Mouse (Mus musculus) testis, adult 10 weeks (tissue): ENCODE measurements around the gene Gm3739. TPM values are rescaled to one million over a fixed set of nuclear protein-coding genes. Genes with fewer than 3 reads are reported as not detected.

Experiments
- polyA plus RNA-seq: library from polyadenylated mRNA; stranded (reverse); fragments of 350-450 nt; fragmentation: Illumina TruSeq; extraction: RNeasy Lipid Tissue Mini Kit (QIAGEN cat#74804); gene quantifications from one replicate; pipeline ENCODE4 v1.2.3, GENCODE M21; 2014; ENCODE audit warnings: low read depth, low replicate concordance

Gene Gm3739
- polyA plus RNA-seq: 2.8 TPM

GRCm38 (mm10) chr14:7314661-7315060 is at the start of gene Gm3739:
Gene Gm3739 (minus strand): TSS chr14:7315049.

GRCm38 (mm10) chr14:7332295-7332694 is 17.4 kb upstream of the Gm3739 start, which contains the start of gene Gm5797:
Gene Gm5797 (minus strand): TSS chr14:7332395.

GRCm38 (mm10) chr14:7264614-7265013 is 50.2 kb downstream of the Gm3739 start, which contains the start of gene Gm3727:
Gene Gm3727 (minus strand): TSS chr14:7264714.

Other genes with a start within 250 kb of the Gm3739 start
- gene Gm3696, start 214.4 kb downstream of the Gm3739 start, polyA plus RNA-seq: 6.2 TPM
- 4.1 TPM for gene Gm6676, start 189.6 kb downstream of the Gm3739 start, polyA plus RNA-seq
- gene Gm3512, start 140.5 kb downstream of the Gm3739 start, polyA plus RNA-seq: 4.8 TPM
- gene Gm16434, start 120.5 kb downstream of the Gm3739 start, polyA plus RNA-seq: 4.1 TPM
- not detected for gene Gm3727, start 50.3 kb downstream of the Gm3739 start, polyA plus RNA-seq
- gene Gm5797, start 17.3 kb upstream of the Gm3739 start, polyA plus RNA-seq: 69.6 TPM
- 14.2 TPM for gene Gm8374, start 50.1 kb upstream of the Gm3739 start, polyA plus RNA-seq
- 0.34 TPM for gene Gm3755, start 135.9 kb upstream of the Gm3739 start, polyA plus RNA-seq
- 6.4 TPM for gene Gm3752, start 168.7 kb upstream of the Gm3739 start, polyA plus RNA-seq